Mouse (Mus musculus) forebrain, embryonic 14.5 days (tissue): Measurements from ENCODE around the gene Pdpr. TPM values are rescaled to one million over a fixed set of nuclear protein-coding genes. Genes with fewer than 3 reads are reported as not detected.
"Not testable (repeated sequence)": the region's sequence is repeated elsewhere in the genome, so short reads cannot be mapped to it uniquely, and the experiment has no call there.

Source experiments
- ATAC-seq: fragments of 200-750 bp; cut with Nextera tagmentation; 2 replicates; pipeline ENCODE4 v1.8.0; 2017; ENCODE audit warnings: mild to moderate bottlenecking, moderate library complexity
- DNase-seq: peaks from one replicate; pipeline ENCODE4 v3.0.0-alpha.2; 2015; ENCODE audit warnings: low spot score
- H3K27ac ChIP-seq: fragments of 300-500 bp; sonication (generic); 2 replicates; pipeline ENCODE4 v1.5.1; 2014; ENCODE audit warnings: low read depth, mild to moderate bottlenecking, control low read depth, low read length, moderate library complexity
- H3K27me3 ChIP-seq: fragments of 300-500 bp; sonication (generic); replicated peaks from 2 replicates; pipeline ENCODE4 v1.6.1; 2014; ENCODE audit warnings: low read length, control low read depth, mixed read lengths; ENCODE audit not compliant: control insufficient read depth, insufficient read depth
- H3K36me3 ChIP-seq: fragments of 300-500 bp; sonication (generic); 2 replicates; pipeline ENCODE4 v1.6.1; 2014; ENCODE audit warnings: low read length, control low read depth; ENCODE audit not compliant: control insufficient read depth, insufficient read depth
- H3K4me1 ChIP-seq: fragments of 300-500 bp; sonication (generic); 2 replicates; pipeline ENCODE4 v1.6.1; 2014; ENCODE audit warnings: antibody characterized with exemption, low read length, control low read depth; ENCODE audit not compliant: control insufficient read depth, insufficient read depth
- H3K4me2 ChIP-seq: fragments of 300-500 bp; sonication (generic); 2 replicates; pipeline ENCODE4 v1.6.1; 2014; ENCODE audit warnings: mild to moderate bottlenecking, control low read depth, low read length
- H3K4me3 ChIP-seq: fragments of 300-500 bp; sonication (generic); 2 replicates; pipeline ENCODE4 v1.5.1; 2014; ENCODE audit warnings: low read depth, low read length, control low read depth
- H3K9ac ChIP-seq: fragments of 300-500 bp; sonication (generic); 2 replicates; pipeline ENCODE4 v1.6.1; 2014; ENCODE audit warnings: mild to moderate bottlenecking, low read length, control low read depth, moderate library complexity
- H3K9me3 ChIP-seq: fragments of 300-500 bp; sonication (generic); replicated peaks from 2 replicates; pipeline ENCODE4 v1.6.1; 2016; ENCODE audit warnings: low read length, control low read depth, mixed read lengths; ENCODE audit not compliant: control insufficient read depth
- WGBS: fragments of 180-500 bp; shearing (Covaris S2); extraction: QIAGEN DNeasy Blood & Tissue Kit; methylation state at CpG from one replicate; pipeline ENCODE4 v1.1.7; 2014; 5-methylcytosine and 5-hydroxymethylcytosine counted together
- polyA plus RNA-seq: library from polyadenylated mRNA; unstranded; fragments of >200 nt; fragmentation: Nextera tagmentation; extraction: Ambion mirVana; gene quantifications from 2 replicates; pipeline ENCODE4 v1.2.1, GENCODE M21; 2014

The Pdpr gene
- polyA plus RNA-seq, 1 experiment from 2014 or later: 6.7 TPM

DNA sequence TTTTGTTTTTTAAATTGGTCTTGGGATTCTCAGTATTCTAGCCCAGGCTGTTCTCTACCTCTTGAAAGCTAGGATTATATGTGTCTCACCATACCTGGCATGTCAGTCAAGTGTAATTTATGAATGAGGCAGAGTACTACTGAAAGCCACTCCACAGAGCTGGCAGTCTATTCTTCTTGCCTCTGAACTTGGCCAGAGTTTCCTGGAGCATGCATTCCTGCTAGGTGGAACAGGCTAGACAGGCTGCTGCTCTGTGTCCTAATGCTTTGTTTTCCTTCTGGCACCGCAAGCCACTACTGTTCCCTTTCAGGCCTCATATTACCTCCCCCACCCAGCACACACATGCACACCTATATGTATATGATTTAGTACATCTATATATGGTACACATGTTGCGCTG is 36.3 kb downstream of the Pdpr start:
- DNase-seq (no peak), ATAC-seq (no peak)
- no peak overlapping the region for H3K9ac ChIP-seq
- no peaks in the 10 kb centered on the region for H3K4me1 ChIP-seq
- WGBS: 89% methylated on average over 2 of the region's 2 CpGs
- H3K27me3 ChIP-seq: no peaks in the 10 kb centered on the region
- H3K9me3 ChIP-seq: no peaks in the 10 kb centered on the region
- H3K4me3 ChIP-seq: no peak overlapping the region
- no peak overlapping the region for H3K27ac ChIP-seq
- H3K36me3 ChIP-seq: peaks cover 83% of the 10 kb centered on the region
- H3K4me2 ChIP-seq: no peak overlapping the region

DNA sequence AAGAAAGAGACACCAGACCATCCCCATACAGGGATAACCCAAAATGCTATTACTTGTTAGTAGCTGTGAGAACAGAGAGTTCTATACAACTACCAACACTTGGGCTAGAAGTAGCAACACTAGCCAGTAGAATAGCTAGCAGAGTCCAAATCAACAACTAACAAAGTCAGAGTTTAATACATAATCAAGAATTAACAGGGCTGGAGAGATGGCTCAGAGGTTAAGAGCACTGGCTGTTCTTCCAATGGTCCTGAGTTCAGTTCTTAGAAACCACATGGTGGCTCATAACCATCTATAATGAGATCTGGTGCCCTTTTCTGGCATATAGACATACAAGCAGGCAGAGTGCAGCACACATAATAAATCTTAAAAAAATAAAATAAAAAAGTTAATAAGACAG is 48.1 kb downstream of the Pdpr start:
- Histone ChIP-seq H3K4me2 (no peak overlapping the region), H3K27me3 (no peaks in the 10 kb centered on the region), H3K27ac (no peak overlapping the region), H3K4me3 (no peak overlapping the region), H3K9me3 (no peaks in the 10 kb centered on the region), H3K36me3 (peaks cover 16% of the 10 kb centered on the region), H3K4me1 (peaks cover 3% of the 10 kb centered on the region; the same call in 1 of the 2 replicates), H3K9ac (no peak overlapping the region)
- DNase-seq (no peak), ATAC-seq (no peak)

DNA sequence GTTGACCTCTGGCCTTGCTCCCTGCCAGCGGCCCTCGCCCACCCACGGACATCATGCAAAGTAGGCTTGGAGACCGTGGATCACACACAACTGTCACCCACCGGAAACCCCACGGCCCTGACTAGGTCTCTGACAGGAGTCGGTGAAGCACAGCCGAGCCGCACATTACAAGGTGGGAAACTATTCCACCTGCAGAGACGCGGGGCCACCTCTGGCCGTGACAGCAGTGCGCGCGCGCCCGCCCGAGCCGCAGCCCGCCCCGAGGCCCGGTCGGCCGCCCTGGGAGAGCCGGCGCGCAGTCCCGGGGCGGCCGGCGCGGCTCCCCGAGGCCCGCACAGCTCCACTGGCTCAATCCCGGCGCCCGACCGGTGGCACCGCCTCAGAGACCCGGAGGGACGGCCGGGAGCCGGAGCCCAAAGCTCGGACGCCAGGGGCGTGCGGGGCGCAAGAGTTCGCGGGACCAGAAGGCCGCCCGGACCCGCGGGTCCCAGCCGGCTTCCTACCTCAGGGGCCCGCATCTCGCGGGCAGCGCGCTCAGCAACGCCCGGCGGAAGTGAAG is 50.5 kb downstream of the Pdpr start:
- H3K4me3 ChIP-seq: peak overlapping the region; percentile 59
- DNase-seq: peak; percentile 1
- not testable (repeated sequence) for H3K9me3 ChIP-seq, H3K27ac ChIP-seq, H3K4me1 ChIP-seq, H3K27me3 ChIP-seq, H3K36me3 ChIP-seq
- peak overlapping the region; percentile 68 for H3K4me2 ChIP-seq
- H3K9ac ChIP-seq: peak overlapping the region; percentile 64
- peak; percentile 72 for ATAC-seq
- WGBS: under 1% methylated on average over 28 of the region's 63 CpGs

GRCm38 (mm10) chr8:111145460-111146012 is 51.1 kb downstream of the Pdpr start:
- not testable (repeated sequence) for H3K27me3 ChIP-seq, H3K36me3 ChIP-seq, H3K9me3 ChIP-seq, H3K4me1 ChIP-seq
- DNase-seq: peak; percentile 91
- peak overlapping the region; percentile 75 for H3K4me2 ChIP-seq
- ATAC-seq: peak; percentile 97
- H3K9ac ChIP-seq: peak overlapping the region; percentile 70
- 0% methylated on average over 47 of the region's 74 CpGs for WGBS
- peak overlapping the region; percentile 14; the same call in 1 of the 2 replicates for H3K27ac ChIP-seq
- H3K4me3 ChIP-seq: peak overlapping the region; percentile 59

GRCm38 (mm10) chr8:111155721-111156436 is 61.4 kb downstream of the Pdpr start:
- H3K36me3 ChIP-seq: peaks cover 80% of the 10 kb centered on the region
- H3K27me3 ChIP-seq: no peaks in the 10 kb centered on the region
- no peak overlapping the region for H3K4me2 ChIP-seq
- H3K9ac ChIP-seq: no peak overlapping the region
- no peak for ATAC-seq
- DNase-seq: no peak
- H3K4me3 ChIP-seq: no peak overlapping the region
- no peak overlapping the region for H3K27ac ChIP-seq
- H3K9me3 ChIP-seq: no peaks in the 10 kb centered on the region
- H3K4me1 ChIP-seq: no peaks in the 10 kb centered on the region
- WGBS: 94% methylated on average over 8 of the region's 8 CpGs

DNA sequence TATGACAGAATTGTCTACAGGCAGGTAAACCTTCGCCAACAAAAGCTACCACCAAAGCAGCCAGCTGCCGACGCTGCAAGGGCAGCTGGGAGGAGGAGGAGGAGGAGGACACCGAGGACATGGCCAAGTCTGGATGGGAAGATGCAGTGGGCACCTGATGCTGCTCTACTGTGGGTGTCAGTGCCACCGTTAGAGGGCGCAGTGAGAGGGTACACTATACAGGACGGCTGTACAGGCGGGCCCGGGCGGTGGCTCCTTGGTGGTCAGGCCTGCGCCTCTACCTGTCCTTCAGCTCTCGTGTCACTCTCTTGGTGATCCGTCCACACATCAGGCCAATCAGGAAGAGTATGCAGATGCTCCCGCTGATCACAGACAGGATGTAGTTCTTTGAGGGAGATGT is 63.2 kb downstream of the Pdpr start:
- no peak overlapping the region for H3K27ac ChIP-seq
- H3K4me2 ChIP-seq: no peak overlapping the region
- H3K36me3 ChIP-seq: peaks cover 96% of the 10 kb centered on the region
- ATAC-seq (no peak), DNase-seq (peak; percentile 52)
- H3K4me1 ChIP-seq: no peaks in the 10 kb centered on the region
- no peaks in the 10 kb centered on the region for H3K9me3 ChIP-seq
- H3K27me3 ChIP-seq: no peaks in the 10 kb centered on the region
- no peak overlapping the region for H3K4me3 ChIP-seq
- 41% methylated on average over 14 of the region's 14 CpGs for WGBS
- H3K9ac ChIP-seq: no peak overlapping the region

GRCm38 (mm10) chr8:111171661-111172060 is 77.2 kb downstream of the Pdpr start:
- ATAC-seq: peak; percentile 77
- H3K4me3 ChIP-seq: no peak overlapping the region
- no peak overlapping the region for H3K9ac ChIP-seq
- 60% methylated on average over 5 of the region's 5 CpGs for WGBS
- no peaks in the 10 kb centered on the region for H3K27me3 ChIP-seq
- peaks cover 88% of the 10 kb centered on the region for H3K36me3 ChIP-seq
- H3K9me3 ChIP-seq: no peaks in the 10 kb centered on the region
- peak; percentile 55 for DNase-seq
- H3K27ac ChIP-seq: no peak overlapping the region; the same call in 1 of the 2 replicates
- H3K4me1 ChIP-seq: no peaks in the 10 kb centered on the region
- H3K4me2 ChIP-seq: no peak overlapping the region

DNA sequence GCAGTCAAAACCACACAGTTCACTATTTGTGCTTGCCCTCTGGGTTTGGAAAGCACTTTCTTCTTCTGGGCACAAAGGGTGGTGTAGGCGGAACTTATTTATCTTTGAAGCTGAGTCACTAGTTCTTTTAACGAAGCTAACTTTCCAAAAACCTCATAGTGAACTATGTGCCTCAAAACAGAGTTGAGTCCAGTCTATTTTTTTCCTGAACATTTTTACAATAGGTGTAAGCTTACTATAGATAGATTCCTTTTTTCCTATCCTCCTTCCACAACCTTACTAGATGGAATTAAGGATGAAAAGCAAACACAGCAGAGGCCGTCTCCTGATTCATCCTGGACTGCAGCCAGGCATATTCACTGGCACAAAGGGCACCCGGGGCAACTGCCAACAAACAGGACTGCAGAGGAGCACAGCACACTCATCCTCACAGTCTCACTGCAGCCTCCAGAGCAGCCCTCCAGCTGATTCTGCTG is 91.1 kb downstream of the Pdpr start:
- no peak for ATAC-seq
- Histone ChIP-seq H3K4me3 (no peak overlapping the region), H3K27ac (peak overlapping the region; percentile 9; the same call in 1 of the 2 replicates), H3K9ac (no peak overlapping the region), H3K36me3 (peaks cover 73% of the 10 kb centered on the region), H3K9me3 (no peaks in the 10 kb centered on the region), H3K4me1 (0 out of 2 replicates have a peak, but pooled peaks cover 2% of the 10 kb centered on the region), H3K27me3 (no peaks in the 10 kb centered on the region), H3K4me2 (no peak overlapping the region)
- WGBS: 32% methylated on average over 4 of the region's 4 CpGs
- peak; percentile 59 for DNase-seq
